Mouse (Mus musculus) brain, embryonic 14.5 days (tissue): ENCODE results near the gene Olfr1211.

Source experiments
- CTCF ChIP-seq: fragments of 200-500 bp; IDR thresholded peaks from 2 replicates; pipeline ENCODE4 v1.5.1; 2012; ENCODE audit warnings: inconsistent platforms, mild to moderate bottlenecking, moderate library complexity, borderline replicate concordance; ENCODE audit not compliant: insufficient read depth, insufficient read length; ENCODE audit errors: extremely low read depth
- POLR2A ChIP-seq: fragments of 200-500 bp; IDR thresholded peaks from 2 replicates; pipeline ENCODE4 v1.6.1; 2012; ENCODE audit warnings: mild to moderate bottlenecking, inconsistent platforms, borderline replicate concordance; ENCODE audit not compliant: poor library complexity, insufficient read depth, insufficient read length, severe bottlenecking; ENCODE audit errors: extremely low read depth

DNA sequence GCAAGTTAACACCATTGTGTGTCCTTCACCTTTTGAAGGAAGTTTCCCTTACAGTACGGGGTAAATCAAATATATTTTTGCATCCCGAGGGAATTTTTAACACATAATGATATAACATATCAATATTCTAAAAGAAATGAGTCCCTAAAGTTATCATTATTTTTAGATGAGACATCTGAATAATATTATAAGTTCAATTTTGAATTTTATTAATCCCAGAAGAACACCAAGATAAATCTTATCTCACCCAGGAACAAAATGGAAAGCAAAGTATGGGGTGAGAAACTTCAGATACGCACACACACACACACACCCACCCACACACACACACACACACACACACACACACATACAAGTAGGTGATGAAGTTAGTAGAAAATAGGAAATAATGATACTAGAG is 22.9 kb downstream of the Olfr1211 start, which contains the start of gene Olfr1209:
- TF ChIP-seq CTCF (no peak), POLR2A (no peak)
